Mouse (Mus musculus): ENCODE data around the gene Grip1. TPM values are rescaled to one million over a fixed set of nuclear protein-coding genes. Genes with fewer than 3 reads are reported as not detected.

Grip1 gene
- polyA plus RNA-seq, 1 experiment from 2014 or later, result 16.2 TPM

DNA sequence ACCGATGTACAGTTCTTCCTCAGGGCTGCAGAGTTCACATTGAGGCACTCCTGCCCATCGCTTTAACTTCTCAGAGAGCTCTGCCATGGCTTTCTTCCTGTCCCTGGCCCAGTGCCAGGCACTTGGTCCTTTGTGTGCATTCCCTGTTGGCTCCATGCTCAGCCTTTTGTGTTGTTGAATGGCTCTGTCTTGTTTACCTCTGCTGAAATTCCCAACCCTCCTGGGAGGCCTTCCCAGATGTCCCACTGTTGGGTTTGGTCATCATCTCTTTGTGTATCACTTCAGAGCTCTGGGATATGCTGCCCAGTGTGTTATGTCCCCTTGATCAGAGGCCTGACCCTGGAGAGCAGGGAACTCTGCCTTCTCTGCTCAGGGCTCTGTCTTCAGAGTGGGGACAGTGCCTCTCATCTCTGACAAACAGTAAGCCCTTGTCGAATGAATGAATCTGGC, 230.8 kb downstream of the Grip1 start:
- ATAC-seq (ENCODE audit: insufficient read depth, low FRiP score, low TSS enrichment) (peak; percentile 45; the same call in 1 of the 2 replicates), DNase-seq (ENCODE audit: low spot score) (peak; percentile 59)
- H3K27ac ChIP-seq (ENCODE audit: low read depth, low read length), result peak overlapping the region; percentile 63; the same call in 1 of the 2 replicates
- 55% methylated on average over 3 of the region's 3 CpGs for WGBS
- H3K9ac ChIP-seq (ENCODE audit: low read length), result no peak overlapping the region
- H3K27me3 ChIP-seq (ENCODE audit: control insufficient read depth, insufficient read depth, low read length), result no peaks in the 10 kb centered on the region
- H3K4me3 ChIP-seq (ENCODE audit: low read depth, low read length), result no peak overlapping the region
- H3K4me2 ChIP-seq (ENCODE audit: low read depth), result no peak overlapping the region
- peaks cover 13% of the 10 kb centered on the region for H3K4me1 ChIP-seq (ENCODE audit: control insufficient read depth, insufficient read depth, low read length)
- no peaks in the 10 kb centered on the region for H3K9me3 ChIP-seq (ENCODE audit: control insufficient read depth, low read length)
- H3K36me3 ChIP-seq (ENCODE audit: control insufficient read depth, insufficient read depth, low read length), result no peaks in the 10 kb centered on the region

DNA sequence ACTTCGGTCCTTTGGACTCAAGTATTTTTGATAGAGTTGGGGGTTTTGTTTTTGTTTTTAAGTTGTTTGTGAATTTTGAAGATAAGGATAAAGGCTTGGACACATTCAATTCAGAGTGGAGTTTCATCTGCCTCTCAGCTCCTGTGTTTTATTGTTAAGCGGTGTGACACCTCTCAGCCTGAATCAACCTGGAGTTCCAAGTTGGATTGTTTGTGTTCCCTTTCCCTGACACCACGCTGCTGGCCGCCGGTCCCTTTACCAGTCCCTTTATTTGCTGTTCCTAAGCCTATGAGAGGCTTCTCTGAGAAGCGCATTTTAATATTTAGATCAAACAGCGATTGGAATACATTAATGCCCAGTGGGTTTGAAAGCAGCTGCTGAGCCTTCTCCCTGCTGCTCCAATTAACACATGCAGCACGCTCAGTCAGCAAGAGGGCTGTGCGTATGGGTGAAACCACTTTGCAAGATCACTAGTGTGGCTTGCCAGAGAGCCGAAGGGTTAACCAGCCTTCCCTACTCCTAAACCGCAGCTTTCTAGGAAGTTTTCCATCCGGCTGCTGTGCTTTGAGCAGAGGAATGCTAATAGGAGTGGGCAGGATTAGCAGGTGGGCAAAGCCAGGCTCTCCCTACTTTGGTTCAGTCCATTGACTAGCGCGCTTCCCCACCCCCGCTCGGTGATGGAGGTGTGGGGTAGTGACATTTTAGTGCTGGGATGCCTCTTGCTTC, 237.9 kb downstream of the Grip1 start:
- no peaks in the 10 kb centered on the region for H3K36me3 ChIP-seq (ENCODE audit: control insufficient read depth, insufficient read depth, low read length)
- ATAC-seq (ENCODE audit: insufficient read depth, low FRiP score, low TSS enrichment) (peak; percentile 79), DNase-seq (ENCODE audit: low spot score) (peak; percentile 78)
- no peaks in the 10 kb centered on the region for H3K27me3 ChIP-seq (ENCODE audit: control insufficient read depth, insufficient read depth, low read length)
- peak overlapping the region; percentile 52 for H3K9ac ChIP-seq (ENCODE audit: low read length)
- peaks cover 18% of the 10 kb centered on the region for H3K4me1 ChIP-seq (ENCODE audit: control insufficient read depth, insufficient read depth, low read length)
- peak overlapping the region; percentile 55 for H3K4me2 ChIP-seq (ENCODE audit: low read depth)
- peak overlapping the region; percentile 75 for H3K27ac ChIP-seq (ENCODE audit: low read depth, low read length)
- WGBS, result 3% methylated on average over 16 of the region's 16 CpGs
- peak overlapping the region; percentile 34 for H3K4me3 ChIP-seq (ENCODE audit: low read depth, low read length)
- no peaks in the 10 kb centered on the region for H3K9me3 ChIP-seq (ENCODE audit: control insufficient read depth, low read length)

DNA sequence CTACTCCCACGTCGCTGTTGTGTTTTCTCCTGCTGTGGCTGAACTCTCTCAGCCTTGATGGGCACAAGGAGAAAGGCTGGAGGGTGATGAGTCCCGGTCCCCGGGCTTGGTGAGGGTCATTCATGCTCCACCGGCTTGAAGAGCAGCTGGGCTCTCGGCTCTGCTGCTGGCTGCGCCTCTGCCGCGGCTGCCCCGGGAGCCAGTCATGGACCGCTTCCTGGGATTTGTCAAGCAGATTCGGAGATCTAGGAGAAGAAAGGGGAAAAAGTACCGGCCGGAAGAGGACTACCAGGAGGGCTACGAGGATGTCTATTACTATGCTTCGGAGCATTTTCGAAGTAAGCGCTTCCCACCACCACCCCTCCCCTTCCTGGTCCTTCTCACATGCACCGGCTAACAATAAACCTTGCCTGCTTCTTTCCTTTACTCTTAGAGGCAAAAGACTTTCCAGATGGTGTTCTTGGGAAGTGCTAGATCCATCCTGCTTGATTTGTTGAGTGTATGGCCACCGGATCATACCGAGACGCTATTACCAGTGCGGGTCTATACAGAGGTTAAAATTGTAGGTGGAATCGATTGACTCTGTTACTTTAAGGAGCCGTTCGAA, 238.8 kb downstream of the Grip1 start:
- Histone ChIP-seq H3K9ac (ENCODE audit: low read length) (peak overlapping the region; percentile 44), H3K36me3 (ENCODE audit: control insufficient read depth, insufficient read depth, low read length) (no peaks in the 10 kb centered on the region), H3K4me2 (ENCODE audit: low read depth) (peak overlapping the region; percentile 55), H3K9me3 (ENCODE audit: control insufficient read depth, low read length) (no peaks in the 10 kb centered on the region), H3K27me3 (ENCODE audit: control insufficient read depth, insufficient read depth, low read length) (no peaks in the 10 kb centered on the region), H3K27ac (ENCODE audit: low read depth, low read length) (peak overlapping the region; percentile 34), H3K4me3 (ENCODE audit: low read depth, low read length) (peak overlapping the region; percentile 34), H3K4me1 (ENCODE audit: control insufficient read depth, insufficient read depth, low read length) (peaks cover 15% of the 10 kb centered on the region)
- 1% methylated on average over 26 of the region's 26 CpGs for WGBS
- DNase-seq (ENCODE audit: low spot score) (peak; percentile 63), ATAC-seq (ENCODE audit: insufficient read depth, low FRiP score, low TSS enrichment) (peak; percentile 57)

DNA sequence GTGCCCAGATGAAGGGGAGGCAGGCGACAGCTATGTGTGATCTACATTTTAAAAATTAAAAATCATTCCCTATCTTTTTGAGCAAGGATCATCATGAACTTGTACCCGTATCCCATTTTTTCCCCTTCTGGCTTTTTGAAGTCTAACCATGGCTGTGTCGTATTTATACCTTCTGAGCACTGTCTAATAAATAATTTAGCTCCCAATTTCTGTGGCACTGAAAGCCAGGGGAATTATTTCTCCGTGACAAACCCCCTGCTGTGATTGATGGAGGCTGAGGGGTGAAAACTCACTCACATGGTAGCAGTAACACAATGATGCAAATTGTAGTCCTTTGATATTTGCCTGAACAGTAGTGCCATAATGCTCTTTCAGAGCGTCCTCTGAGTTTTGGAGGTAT, 239.8 kb downstream of the Grip1 start:
- Histone ChIP-seq H3K4me3 (ENCODE audit: low read depth, low read length) (peak overlapping the region; percentile 34), H3K9me3 (ENCODE audit: control insufficient read depth, low read length) (no peaks in the 10 kb centered on the region), H3K36me3 (ENCODE audit: control insufficient read depth, insufficient read depth, low read length) (no peaks in the 10 kb centered on the region), H3K4me2 (ENCODE audit: low read depth) (peak overlapping the region; percentile 55), H3K4me1 (ENCODE audit: control insufficient read depth, insufficient read depth, low read length) (peaks cover 15% of the 10 kb centered on the region), H3K27me3 (ENCODE audit: control insufficient read depth, insufficient read depth, low read length) (no peaks in the 10 kb centered on the region), H3K9ac (ENCODE audit: low read length) (peak overlapping the region; percentile 26), H3K27ac (ENCODE audit: low read depth, low read length) (no peak overlapping the region)
- ATAC-seq (ENCODE audit: insufficient read depth, low FRiP score, low TSS enrichment) (no peak), DNase-seq (ENCODE audit: low spot score) (no peak)
- WGBS, result 31% methylated on average over 5 of the region's 5 CpGs

DNA sequence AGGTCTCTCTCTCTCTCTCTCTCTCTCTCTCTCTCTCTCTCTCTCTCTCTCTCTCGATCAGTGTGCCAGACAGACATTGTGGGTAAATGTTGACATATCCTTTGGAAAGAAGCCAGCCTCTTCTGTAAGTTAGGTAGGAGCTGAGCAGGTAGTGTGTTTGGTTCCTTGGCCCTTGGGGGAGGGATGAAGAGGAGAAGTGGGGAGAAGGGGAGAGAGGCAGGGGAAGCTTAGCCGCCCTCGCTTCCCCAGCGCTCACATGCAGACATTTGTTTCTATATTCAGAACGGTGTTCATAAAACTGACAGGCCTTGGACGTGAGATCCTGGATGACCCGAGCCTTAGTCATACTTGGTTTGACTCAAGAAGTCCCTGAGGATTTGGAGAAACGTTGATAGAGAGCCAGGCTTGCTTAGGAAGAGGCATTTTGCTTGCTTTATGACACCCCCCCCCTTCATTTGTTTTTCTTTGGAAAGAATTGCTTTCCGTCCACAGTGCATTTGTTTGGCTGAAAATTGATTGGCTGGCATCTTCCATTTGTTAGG, 243.7 kb downstream of the Grip1 start:
- ATAC-seq (ENCODE audit: insufficient read depth, low FRiP score, low TSS enrichment), result no peak
- DNase-seq (ENCODE audit: low spot score), result no peak
- H3K4me1 ChIP-seq (ENCODE audit: control insufficient read depth, insufficient read depth, low read length), result 0 out of 2 replicates have a peak, but pooled peaks cover 5% of the 10 kb centered on the region
- H3K4me3 ChIP-seq (ENCODE audit: low read depth, low read length), result no peak overlapping the region
- H3K9me3 ChIP-seq (ENCODE audit: control insufficient read depth, low read length), result no peaks in the 10 kb centered on the region
- H3K9ac ChIP-seq (ENCODE audit: low read length), result no peak overlapping the region
- WGBS, result 56% methylated on average over 9 of the region's 9 CpGs
- no peak overlapping the region for H3K4me2 ChIP-seq (ENCODE audit: low read depth)
- H3K36me3 ChIP-seq (ENCODE audit: control insufficient read depth, insufficient read depth, low read length), result no peaks in the 10 kb centered on the region
- H3K27me3 ChIP-seq (ENCODE audit: control insufficient read depth, insufficient read depth, low read length), result no peaks in the 10 kb centered on the region
- H3K27ac ChIP-seq (ENCODE audit: low read depth, low read length), result 0 out of 2 replicates have a peak overlapping the region, but pooled peaks have one; percentile 10

DNA sequence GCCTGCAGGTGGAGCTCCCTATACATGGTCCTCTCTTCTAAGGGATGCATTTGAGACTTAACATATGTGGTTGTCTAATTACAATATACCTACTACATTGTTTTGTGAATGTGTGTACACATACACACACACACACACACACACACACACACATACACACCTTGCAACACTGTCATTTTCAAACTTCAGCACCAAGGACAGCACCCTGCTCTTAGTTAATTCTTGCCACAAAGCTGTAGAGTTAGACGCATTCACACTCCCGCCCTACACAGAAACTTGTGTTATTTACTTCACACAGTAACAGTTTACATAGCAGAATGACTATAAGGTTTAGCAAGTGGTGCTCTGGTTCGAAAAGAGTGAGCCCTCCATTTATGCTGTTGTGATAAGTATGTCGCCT, 251.7 kb downstream of the Grip1 start:
- Histone ChIP-seq H3K27ac (ENCODE audit: low read depth, low read length) (no peak overlapping the region), H3K4me2 (ENCODE audit: low read depth) (no peak overlapping the region), H3K36me3 (ENCODE audit: control insufficient read depth, insufficient read depth, low read length) (no peaks in the 10 kb centered on the region), H3K9me3 (ENCODE audit: control insufficient read depth, low read length) (no peaks in the 10 kb centered on the region), H3K4me3 (ENCODE audit: low read depth, low read length) (no peak overlapping the region), H3K27me3 (ENCODE audit: control insufficient read depth, insufficient read depth, low read length) (no peaks in the 10 kb centered on the region), H3K9ac (ENCODE audit: low read length) (no peak overlapping the region), H3K4me1 (ENCODE audit: control insufficient read depth, insufficient read depth, low read length) (no peaks in the 10 kb centered on the region)
- 70% methylated on average over 4 of the region's 4 CpGs for WGBS
- ATAC-seq (ENCODE audit: insufficient read depth, low FRiP score, low TSS enrichment) (no peak), DNase-seq (ENCODE audit: low spot score) (peak; percentile 24)

DNA sequence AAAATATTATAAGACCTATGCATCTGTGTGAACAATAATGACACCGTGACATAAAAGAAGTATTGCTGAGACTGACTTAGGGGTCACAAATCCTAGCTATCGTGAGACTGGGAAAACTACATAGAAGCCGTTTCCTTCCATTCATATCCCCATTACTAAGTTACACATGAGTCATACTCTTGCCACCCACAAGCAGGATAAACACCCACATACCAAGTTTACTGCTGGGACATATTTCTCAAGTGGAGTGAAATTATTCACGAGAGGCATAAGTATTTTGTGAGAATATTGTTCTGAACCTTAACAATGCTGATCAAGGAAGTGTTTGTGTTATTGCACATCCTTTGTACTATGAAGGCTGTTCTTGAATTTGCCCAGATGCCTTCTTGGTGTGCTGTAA, 252.7 kb downstream of the Grip1 start:
- no peak overlapping the region for H3K4me3 ChIP-seq (ENCODE audit: low read depth, low read length)
- no peak overlapping the region for H3K27ac ChIP-seq (ENCODE audit: low read depth, low read length)
- no peak overlapping the region for H3K4me2 ChIP-seq (ENCODE audit: low read depth)
- no peaks in the 10 kb centered on the region for H3K9me3 ChIP-seq (ENCODE audit: control insufficient read depth, low read length)
- DNase-seq (ENCODE audit: low spot score) (no peak), ATAC-seq (ENCODE audit: insufficient read depth, low FRiP score, low TSS enrichment) (no peak)
- H3K4me1 ChIP-seq (ENCODE audit: control insufficient read depth, insufficient read depth, low read length), result no peaks in the 10 kb centered on the region
- no peaks in the 10 kb centered on the region for H3K27me3 ChIP-seq (ENCODE audit: control insufficient read depth, insufficient read depth, low read length)
- WGBS, result 92% methylated on average over 4 of the region's 4 CpGs
- H3K9ac ChIP-seq (ENCODE audit: low read length), result no peak overlapping the region
- H3K36me3 ChIP-seq (ENCODE audit: control insufficient read depth, insufficient read depth, low read length), result no peaks in the 10 kb centered on the region

DNA sequence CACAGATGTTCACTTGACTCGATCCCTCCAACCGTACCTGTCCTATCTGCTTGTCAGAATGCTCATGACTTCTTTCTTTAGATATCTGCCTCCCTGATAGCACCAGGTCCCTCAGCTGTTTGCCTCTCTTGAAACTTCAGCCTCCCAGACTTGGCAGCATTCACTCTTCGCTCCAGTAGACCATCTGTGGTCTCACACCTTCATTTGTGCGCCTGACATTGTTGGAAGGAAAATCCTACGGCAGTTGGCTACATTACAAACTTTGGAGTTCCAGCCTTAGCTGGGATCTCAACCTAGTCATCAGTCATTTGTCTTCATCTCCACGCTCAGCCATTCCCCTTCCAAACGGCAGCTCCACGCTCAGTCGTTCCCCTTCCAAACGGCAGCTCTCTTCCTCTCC, 253.4 kb downstream of the Grip1 start:
- DNase-seq (ENCODE audit: low spot score) (no peak), ATAC-seq (ENCODE audit: insufficient read depth, low FRiP score, low TSS enrichment) (no peak)
- Histone ChIP-seq H3K9me3 (ENCODE audit: control insufficient read depth, low read length) (no peaks in the 10 kb centered on the region), H3K36me3 (ENCODE audit: control insufficient read depth, insufficient read depth, low read length) (no peaks in the 10 kb centered on the region), H3K27ac (ENCODE audit: low read depth, low read length) (no peak overlapping the region), H3K27me3 (ENCODE audit: control insufficient read depth, insufficient read depth, low read length) (no peaks in the 10 kb centered on the region), H3K9ac (ENCODE audit: low read length) (no peak overlapping the region), H3K4me2 (ENCODE audit: low read depth) (no peak overlapping the region), H3K4me1 (ENCODE audit: control insufficient read depth, insufficient read depth, low read length) (no peaks in the 10 kb centered on the region), H3K4me3 (ENCODE audit: low read depth, low read length) (no peak overlapping the region)
- WGBS, result 93% methylated on average over 10 of the region's 10 CpGs

Measured in neural tube, embryonic 11.5 days (tissue).